Mouse (Mus musculus) left cerebral cortex, postnatal 14 days (tissue): ENCODE measurements around the gene Cggbp1. TPM values are rescaled to one million over a fixed set of nuclear protein-coding genes. Genes with fewer than 3 reads are reported as not detected.

Experiments used
- DNase-seq, 2 experiments: peaks; one replicate each; pipeline ENCODE4 v3.0.0; 2021 to 2022; ENCODE audit warnings: low spot score in 2 of 2, mixed read lengths in 1 of 2
- intact Hi-C: fragments of 180-260 bp; cut with DNase I; formaldehyde crosslinking; loops from one replicate; pipeline ENCODE4 v1.15.1; 2025
- total RNA-seq, 2 experiments: library from RNA; stranded (reverse); gene quantifications; 2 replicates each; pipeline ENCODE4 v1.2.3; 2021

Gene Cggbp1
- total RNA-seq, 2 experiments from 2014 or later: 55.4 to 58.3 TPM

DNA sequence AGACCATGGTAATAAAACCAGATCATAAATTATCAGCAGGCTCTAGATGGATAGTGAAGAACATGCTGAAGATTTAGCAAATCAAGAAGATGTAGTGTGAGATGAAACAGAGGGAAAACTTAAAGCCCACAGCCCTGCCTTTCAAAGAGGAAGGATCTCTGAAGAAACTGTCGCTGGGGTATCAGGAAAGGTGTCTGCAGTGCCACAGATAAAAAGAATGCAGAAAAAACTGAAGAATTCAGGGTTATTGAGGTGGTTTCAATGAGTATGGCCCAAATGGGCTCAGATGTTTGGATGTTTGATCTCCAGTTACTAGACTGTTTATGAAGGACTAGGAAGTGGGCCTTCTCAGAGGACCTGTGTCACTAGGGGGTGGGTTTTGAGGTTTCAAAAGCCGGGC is 17.8 kb downstream of the Cggbp1 start:
- intact Hi-C loops: no loop called here
- no peak for DNase-seq

DNA sequence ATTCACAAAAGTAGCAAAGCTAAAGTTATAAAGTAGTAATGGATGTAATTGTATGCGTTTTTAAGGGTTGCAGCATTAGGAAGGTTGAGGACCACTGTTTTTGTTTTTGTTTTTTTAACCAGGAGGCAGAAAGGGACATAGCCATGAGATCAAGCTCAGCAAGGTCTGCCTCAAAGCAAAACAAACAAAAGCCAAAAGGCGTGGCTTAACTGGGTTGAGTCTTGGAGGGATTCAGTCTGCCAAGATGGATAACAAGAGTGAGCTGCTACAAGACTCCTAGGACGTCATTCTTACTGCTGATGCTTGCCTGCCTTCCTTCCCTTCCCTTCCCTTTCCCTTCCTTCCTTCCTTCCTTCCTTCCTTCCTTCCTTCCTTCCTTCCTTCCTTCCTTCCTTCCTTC is 20.5 kb downstream of the Cggbp1 start:
- intact Hi-C loops: no loop called here

DNA sequence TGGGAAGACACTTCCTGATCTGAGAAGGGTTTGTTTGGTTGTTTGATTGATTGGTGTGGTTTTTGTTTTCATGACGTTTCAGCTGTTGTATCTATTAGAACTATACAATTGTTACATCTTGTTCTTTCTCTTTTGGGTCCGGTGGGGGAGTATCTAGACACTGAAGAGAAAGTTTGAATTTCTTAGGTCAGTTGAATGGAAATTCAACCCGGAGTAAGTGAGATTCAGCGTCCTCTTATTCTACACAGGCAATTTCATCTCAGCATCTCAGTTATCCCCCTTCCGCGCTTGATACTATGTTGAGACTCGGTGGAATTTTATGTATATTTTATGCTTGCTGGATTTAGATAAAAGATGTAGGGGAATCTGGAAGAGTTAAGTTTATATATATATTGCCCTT is 21.0 kb downstream of the Cggbp1 start:
- intact Hi-C loops: no loop called here

More for the DNA sequence above, 20.5 kb downstream of the Cggbp1 start:
- DNase-seq: no peak

DNA sequence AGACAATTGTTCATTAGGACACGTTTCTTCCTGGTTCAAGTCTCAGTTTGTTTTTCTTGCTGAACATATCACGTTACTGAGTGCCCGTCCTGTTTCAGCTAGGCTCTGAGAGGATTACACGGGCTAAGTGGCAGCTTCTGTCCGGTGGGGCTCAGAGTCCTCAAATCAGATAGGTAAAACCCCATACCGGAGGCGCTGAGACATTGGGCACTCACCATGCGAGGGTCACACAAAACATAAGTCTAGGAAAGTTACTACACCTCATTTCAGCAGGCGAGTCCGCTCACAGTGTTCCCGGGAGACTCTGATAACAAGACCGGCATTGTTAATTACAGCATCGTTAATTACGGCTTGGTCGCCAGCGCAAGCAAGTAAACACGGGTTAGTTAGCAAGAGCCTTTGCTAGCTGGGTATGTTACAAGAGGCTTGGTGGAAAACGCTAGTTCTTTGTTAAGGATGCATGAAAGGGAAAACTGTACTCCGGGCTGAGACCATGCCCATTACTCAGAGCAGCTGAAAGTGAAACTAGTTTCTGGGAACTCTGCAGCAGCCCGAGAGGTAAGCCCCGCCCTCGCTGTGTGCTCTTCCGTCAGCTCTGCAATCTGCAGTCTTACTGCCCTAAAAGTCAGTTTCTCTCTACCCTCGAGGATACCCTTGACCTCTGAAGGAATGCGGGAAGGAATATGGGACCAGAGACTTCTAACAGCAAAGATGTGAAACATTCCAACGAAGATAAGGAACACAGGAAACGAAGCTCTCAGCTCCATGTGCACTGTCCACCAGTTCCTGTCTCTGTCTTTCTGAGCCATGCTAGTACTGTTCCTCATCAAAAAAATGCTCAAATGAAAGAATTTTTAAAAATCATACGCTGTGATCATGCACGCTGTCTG is 21.9 kb downstream of the Cggbp1 start:
- intact Hi-C loops: no loop called here
- DNase-seq: peak; percentile 20 to 23

More for the DNA sequence above, 21.0 kb downstream of the Cggbp1 start:
- no peak for DNase-seq

DNA sequence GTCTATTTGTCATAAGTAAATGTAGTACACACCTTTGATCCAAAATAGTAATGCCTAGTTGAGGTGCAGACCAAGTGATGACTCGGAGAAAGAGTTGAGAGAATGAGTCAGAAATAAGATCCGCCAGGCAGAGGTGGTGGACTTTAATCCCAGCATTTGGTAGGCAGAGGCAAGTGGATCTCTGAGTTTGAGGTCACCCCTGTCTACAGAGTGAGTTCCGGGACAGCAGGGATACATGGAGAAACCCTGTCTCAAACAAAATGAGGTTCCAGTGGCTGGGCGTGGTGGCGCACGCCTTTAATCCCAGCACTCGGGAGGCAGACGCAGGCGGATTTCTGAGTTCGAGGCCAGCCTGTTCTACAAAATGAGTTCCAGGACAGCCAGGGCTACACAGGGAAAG is 23.6 kb downstream of the Cggbp1 start:
- no peak for DNase-seq
- intact Hi-C loops: no loop called here

DNA sequence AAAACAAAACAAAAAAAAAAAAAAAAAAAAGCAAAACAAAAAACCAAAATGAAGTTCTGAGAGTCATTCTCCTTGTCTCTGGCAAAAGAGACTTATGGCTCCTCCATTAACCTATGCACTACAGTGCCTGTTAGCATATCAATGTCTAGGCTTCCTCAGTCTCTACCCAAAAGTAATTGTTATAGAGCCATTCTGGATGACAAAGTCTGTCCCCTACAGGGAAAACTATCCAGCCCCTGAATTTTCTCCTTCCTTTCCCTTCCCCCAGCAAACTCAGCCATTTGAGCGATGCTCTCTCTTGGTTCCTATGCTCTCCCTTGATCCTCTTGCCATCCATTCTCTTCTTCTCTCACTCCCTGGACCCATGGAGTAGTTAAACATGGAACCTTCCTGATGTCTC is 24.0 kb downstream of the Cggbp1 start:
- no peak for DNase-seq
- intact Hi-C loops: no loop called here

DNA sequence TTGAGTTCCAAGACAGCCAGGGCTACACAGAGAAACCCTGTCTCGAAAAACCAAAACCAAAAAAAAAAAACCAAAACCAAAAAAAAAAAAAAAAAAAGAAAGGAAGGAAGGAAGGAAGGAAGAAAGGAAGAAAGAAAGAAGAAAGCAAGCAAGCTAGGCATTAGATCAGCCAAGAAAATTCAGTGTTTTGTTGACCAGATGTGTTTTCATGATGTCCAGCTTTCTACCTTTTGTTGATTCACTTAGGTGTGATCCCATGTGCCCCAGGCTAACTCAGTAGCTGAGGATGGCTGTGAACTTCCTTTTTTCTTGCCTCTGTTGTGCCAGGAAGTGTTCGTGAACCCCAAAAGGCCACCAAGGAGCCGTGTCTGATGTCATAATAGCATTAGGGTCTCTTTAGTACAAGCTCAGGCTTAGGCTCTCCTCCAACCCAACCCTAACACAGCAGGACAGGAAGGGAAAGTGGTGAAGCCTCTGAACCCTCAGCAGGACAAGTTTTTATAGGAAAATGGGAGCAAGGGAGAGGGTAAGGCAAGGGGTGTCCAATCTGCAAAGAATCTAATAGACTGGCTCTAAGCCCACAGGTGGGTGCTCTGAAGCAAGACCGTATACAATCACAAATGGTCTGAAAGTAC is 25.0 kb downstream of the Cggbp1 start:
- intact Hi-C loops: no loop called here
- no peak for DNase-seq

DNA sequence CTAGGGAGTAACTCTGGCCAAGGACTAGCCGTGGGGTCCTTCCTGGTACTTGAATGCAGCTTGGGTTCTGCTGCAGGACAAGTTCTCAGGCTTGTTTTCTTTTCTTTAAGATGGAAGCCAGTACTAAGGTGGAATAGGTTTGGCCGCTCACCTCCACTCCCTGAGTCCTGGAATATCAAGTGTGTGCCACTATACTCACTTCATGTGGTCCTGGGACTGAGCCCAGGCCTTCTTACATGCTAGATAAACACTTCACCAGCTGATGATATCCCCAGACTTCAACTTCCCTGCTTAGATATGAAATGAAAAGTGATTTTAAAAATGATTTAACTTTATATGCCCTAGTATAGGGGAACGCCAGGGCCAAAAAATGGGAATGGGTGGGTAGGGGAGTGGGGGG is 25.5 kb downstream of the Cggbp1 start:
- no peak for DNase-seq
- intact Hi-C loops: no loop called here

DNA sequence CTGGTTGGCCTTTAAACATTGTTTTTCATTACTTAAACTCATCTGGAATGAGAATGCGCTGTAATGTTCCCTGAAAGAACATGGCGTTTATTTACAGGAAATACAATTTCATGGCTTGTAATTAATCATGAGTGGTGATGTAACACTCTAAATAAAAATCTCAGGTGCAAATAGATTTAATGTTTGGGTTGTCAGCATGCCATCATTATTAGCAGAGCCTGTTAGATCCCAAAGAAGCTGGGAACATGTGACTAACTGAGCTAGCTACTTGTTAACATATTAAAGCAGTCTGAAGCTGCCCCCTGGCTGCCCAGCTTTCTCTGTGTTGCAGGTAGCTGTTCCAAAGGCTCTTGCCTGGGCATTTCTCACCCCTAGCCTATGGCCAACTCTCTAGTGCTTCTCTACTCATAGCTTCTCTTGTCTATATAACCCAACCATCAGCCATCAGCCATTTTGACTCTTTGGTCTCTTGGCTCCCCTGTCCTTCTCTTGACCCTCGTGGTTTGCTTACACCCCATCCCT is 26.9 kb downstream of the Cggbp1 start:
- no peak for DNase-seq
- intact Hi-C loops: no loop called here

DNA sequence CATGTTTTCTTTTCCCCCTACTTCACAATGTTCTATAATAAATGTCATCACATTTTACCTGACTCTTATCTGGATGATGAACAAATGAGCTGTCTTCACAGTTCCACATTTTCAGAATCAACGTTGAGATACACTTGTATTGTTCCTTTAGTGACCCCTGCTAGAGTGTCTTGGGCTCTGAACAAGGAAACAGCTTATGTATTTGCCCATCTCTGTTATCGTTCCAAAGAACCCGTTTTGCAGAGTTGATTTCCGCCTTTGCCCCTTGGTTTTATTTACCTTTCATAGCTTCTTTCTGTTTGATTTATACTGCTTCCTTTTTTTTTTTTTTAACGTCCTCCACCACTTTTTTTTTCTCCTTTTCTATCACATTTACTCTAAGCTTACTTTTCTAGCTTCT is 27.9 kb downstream of the Cggbp1 start:
- DNase-seq: no peak
- intact Hi-C loops: no loop called here

DNA sequence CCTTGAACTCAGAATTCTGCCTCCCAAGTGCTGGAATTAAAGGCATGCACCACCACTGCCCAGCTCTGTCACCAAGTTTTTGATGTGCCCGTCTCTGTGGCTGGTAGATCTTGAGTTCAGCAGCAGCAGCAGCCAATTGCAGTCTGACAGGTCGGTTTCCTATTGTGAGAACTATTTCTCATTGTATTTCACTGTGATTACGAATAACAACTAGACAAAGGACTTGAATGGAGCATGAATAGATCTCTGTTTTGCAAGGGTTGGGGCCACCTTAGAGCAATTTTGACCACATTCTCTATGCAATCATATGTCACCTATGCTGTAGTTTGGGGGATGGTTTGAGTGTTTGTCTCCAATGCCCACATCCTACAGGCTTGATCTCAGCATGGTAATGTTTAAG is 29.2 kb downstream of the Cggbp1 start:
- no peak for DNase-seq
- intact Hi-C loops: no loop called here

DNA sequence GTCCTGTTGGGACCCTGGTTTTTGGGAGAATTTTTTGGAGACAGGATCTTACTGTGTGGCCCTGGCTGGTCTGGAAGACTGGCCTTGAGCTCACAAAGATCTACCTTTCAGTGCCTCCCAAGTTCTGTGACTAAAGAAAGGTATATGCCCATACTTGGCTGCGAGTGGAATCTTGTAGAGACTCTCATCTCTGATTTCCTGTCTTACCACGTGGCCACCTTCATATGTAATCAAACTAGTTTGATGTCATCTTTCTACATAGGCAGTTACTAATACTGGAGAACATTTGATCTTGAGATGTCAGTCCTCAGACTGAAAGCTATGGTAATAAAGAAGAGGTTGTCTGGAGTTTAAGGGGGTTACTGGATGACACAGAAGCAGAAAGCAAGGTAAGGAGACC is 29.6 kb downstream of the Cggbp1 start:
- intact Hi-C loops: no loop called here
- DNase-seq: no peak

DNA sequence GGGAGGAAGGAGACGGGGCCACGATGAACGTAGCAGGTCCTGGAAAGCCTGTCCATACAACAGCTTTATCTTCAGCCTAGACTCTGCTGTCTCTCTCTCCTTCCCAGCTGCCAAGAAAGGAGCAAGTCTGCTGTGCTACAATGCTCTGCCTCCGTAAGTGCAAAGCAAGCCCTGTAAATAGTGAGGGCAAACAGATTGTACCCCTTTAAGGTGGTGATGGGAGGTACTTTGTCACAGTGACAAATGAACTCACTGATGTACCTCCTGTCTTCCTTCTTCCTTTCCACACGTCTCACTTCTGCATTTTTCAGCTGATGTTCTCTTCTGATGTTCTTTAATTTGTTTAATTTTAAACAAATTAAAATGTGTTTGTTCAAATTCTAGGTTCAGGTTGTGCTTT is 32.1 kb downstream of the Cggbp1 start:
- intact Hi-C loops: no loop called here
- DNase-seq: no peak

DNA sequence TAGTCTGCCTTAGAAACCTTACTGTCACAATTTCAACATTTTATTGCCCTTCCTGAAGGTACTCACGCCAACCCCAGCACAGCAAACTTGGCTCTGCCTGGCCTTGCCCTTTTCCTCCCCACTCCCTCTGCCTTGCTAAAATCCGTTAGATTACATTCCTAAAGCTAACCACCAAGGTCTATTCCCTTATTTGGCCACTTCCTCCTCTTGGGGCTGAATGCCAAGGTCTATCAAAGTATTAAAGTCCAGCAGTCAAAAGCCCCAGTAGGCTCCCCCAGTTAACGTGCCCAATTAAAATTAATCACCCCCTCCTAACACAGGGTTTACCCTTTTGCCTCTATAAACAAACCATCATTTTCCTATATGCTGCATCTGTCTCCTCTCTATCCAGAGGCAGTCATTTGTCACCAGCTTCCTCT is 32.6 kb downstream of the Cggbp1 start:
- no peak for DNase-seq
- intact Hi-C loops: no loop called here

DNA sequence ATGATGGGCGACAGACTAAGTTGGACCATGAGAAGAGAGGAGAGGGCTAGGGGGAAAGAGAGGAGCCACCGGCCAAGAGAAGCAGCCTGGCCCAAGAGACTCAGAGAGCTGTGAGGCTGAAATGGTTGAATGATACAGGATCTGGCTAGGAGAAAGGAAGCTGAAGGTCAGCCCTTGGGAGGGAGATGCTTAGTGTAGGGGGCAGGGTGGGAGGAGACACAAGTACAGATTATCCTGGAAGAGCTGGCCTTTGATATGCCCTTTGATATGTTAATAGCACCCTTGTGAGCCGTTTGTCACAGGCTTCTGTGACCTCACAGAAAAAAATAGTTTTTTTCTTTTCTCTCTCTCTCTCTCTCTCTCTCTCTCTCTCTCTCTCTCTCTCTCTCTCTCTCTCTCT is 33.3 kb downstream of the Cggbp1 start:
- DNase-seq: no peak
- intact Hi-C loops: no loop called here

DNA sequence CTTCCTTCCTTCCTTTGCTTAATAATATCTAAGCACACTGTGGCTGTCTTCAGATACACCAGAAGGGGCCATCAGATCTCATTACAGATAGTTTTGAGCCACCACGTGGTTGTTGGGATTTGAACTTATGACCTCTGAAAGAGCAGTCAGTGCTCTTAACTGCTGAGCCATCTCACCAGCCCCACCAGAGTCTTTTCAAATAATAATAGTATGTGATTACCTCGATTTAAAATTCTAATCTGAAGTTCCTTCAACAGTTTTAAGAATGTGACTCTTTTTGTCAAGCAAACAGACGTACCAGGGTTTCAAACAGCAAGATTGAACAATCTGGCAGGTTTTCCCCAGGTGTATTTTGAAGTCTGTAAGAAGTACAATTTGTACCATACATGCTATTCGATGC is 33.8 kb downstream of the Cggbp1 start:
- no peak for DNase-seq
- intact Hi-C loops: no loop called here

DNA sequence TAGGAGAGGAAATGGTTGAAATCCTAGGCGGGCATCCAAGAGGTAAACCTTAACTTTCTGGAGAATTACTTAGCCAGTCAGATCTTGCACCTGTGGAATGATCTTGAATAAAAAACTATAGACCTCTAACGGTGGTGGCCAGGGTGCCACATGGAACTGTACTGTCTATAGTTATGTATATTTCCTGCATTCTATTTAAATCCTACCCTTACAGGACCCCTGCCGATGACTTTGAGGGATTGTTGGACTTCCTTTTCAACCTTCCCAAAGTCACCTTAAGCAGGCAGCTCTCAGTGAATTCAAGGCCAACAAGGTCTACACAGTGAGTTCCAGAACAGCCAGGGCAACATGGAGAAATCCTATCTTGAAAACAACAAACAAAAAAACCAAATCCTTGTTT is 37.7 kb downstream of the Cggbp1 start:
- intact Hi-C loops: no loop called here
- DNase-seq: no peak

DNA sequence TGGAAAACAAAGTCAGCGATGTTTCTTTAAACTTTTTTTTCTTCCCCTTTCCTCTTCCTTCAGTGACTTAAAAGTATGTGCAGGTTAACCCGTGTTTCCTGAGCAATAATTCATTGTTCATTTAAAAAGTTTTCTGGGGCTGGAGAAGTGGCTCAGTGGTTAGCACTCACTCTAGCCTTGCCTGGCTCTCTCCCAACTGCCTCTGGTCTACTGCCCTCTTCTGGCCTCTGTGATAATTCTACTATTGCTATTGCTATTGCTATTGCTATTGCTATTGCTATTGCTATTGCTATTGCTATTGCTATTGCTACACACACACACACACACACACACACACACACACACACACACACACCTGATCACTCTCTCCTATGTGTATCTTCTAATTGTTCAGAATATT is 47.3 kb downstream of the Cggbp1 start:
- no peak for DNase-seq
- intact Hi-C loops: no loop called here

DNA sequence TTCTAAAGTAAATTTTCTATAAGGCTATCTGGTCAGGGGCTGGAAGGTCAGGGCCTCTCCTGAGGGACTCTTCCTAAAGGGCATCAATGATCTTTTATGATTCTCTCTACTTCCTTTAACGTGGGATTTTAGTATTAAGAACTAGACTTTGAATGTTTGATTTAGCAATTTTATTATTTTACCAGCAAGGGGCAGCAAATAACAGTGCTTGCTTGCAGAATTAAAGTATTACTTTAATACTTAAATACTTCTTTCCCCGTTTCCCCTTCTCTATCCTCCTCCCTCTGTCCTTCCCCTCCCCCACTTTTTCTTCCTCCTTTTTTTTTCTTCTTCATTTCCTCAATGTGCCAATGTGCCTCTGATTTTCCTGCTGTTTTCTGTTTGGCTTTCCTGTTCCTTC is 51.5 kb downstream of the Cggbp1 start:
- DNase-seq: no peak
- intact Hi-C loops: loop anchor here (2.0 to 10.0 kb wide), 2 partner anchors 593 to 1111 kb away; no protein-coding TSS in a partner anchor

DNA sequence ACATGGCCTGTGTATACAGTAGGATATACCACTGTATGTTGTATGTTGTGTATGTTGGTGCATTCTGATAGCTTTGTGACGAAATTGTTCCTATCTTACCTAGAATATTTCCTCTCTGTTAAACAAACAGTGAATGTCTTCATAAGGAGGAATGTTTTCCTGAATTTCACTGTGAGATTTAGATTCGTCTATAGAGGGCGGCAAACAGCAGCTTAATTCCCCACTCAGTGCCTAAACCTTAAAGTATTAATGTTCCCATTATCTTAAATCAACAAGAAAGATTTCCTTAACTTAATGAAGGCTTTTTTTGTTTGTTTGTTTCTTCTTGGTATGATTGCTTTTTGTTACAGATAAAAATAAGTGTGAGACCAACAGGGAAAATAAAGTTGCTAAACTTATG is 55.3 kb downstream of the Cggbp1 start:
- intact Hi-C loops: loop anchor here (2.0 to 10.0 kb wide), 2 partner anchors 568 to 1108 kb away; no protein-coding TSS in a partner anchor
- DNase-seq: peak; percentile 14 to 45

DNA sequence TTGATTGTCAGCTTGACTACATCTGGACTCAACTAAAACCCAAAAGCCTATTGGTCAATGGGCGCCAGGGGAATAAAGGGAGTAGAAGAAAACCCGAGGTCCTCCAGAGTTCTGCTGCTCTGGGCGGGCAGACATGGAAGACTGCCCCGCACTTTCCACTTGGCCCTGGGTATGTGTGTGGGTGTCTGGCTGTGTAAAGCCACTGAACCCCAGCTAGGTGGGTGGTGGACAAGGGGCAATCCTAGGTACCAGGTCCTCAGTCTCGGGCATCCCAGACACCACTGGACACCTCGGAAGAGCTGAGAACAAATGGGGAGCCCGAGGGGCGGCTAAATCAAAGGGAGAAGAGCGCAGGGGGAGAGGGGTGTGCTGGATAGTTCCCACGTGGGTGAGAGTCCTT is 57.0 kb downstream of the Cggbp1 start:
- no peak for DNase-seq
- intact Hi-C loops: loop anchor here (10.0 kb wide), 1 partner anchor 1106 kb away; no protein-coding TSS in a partner anchor
